ENCODE assay signal across 34 mouse cellular contexts in the genomic region with DNA sequence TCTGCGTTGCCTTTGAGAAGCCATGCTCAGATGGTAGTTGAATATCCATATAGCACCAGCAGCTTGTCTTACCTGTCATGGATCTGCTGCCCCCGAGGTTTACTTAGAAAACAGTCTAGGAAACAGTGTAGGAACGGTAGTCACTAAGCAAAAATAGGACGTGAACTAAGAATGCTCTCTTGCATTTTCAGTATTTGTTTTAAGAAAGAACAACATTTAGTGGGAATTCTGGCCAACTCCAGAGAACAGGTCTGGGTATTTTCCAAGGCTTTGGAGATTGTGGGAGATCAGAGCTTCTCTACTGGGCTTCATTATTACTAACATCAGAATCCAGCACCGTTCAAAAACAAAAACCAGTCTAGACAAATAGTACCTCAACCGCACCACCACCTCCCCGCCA.
"Had no signal": no experiment of that assay in that cellular context is flagged by ENCODE, and none has a peak within 500 bp of the region (broad histone marks: within the 10 kb centered on the region; RNA-seq: fewer than 3 reads in every experiment).

No protein-coding gene starts in this region.

- H3K9me3 ChIP-seq: heart, embryonic 10.5 days; heart, embryonic 13.5 days; heart, embryonic 15.5 days; hindbrain, embryonic 12.5 days; hindbrain, embryonic 13.5 days; hindbrain, embryonic 15.5 days; intestine, embryonic 15.5 days; kidney, embryonic 15.5 days had no signal

- DNase-seq: heart, postnatal 10 days; heart, postnatal 14 days; heart, postnatal 36 days; kidney, adult 11 months; kidney, adult 18-20 months; kidney, adult 2 months; kidney, adult 8-10 months; kidney, adult 9 months; kidney, postnatal 10 days; kidney, postnatal 14 days; kidney, postnatal 25 days; kidney, postnatal 36 days; kidney, postnatal 4 days; layer of hippocampus, adult 9-11 months; layer of hippocampus, postnatal 36 days had no signal

- H3K4me1 ChIP-seq: heart, embryonic 10.5 days; heart, embryonic 13.5 days; heart, embryonic 15.5 days; hindbrain, embryonic 10.5 days; hindbrain, embryonic 12.5 days; hindbrain, embryonic 13.5 days; hindbrain, embryonic 15.5 days; intestine, embryonic 15.5 days; kidney, embryonic 15.5 days had no signal

- H3K9ac ChIP-seq: heart, embryonic 12.5 days; heart, embryonic 13.5 days; heart, embryonic 15.5 days; hindbrain, embryonic 12.5 days; hindbrain, embryonic 13.5 days; hindbrain, embryonic 14.5 days; hindbrain, embryonic 15.5 days; intestine, embryonic 15.5 days; kidney, embryonic 15.5 days had no signal

- H3K4me2 ChIP-seq: heart, embryonic 11.5 days; heart, embryonic 12.5 days; heart, embryonic 13.5 days; heart, embryonic 15.5 days; hindbrain, embryonic 12.5 days; hindbrain, embryonic 13.5 days; hindbrain, embryonic 14.5 days; hindbrain, embryonic 15.5 days; intestine, embryonic 15.5 days; kidney, embryonic 15.5 days had no signal

- H3K27ac ChIP-seq: heart, embryonic 10.5 days; heart, embryonic 13.5 days; heart, embryonic 15.5 days; hindbrain, embryonic 10.5 days; hindbrain, embryonic 12.5 days; hindbrain, embryonic 13.5 days; hindbrain, embryonic 14.5 days; hindbrain, embryonic 15.5 days; hindbrain, postnatal 0 days; intestine, embryonic 15.5 days; kidney, embryonic 15.5 days; kidney, postnatal 0 days; layer of hippocampus, adult 2 months had no signal

- ATAC-seq: hindbrain, embryonic 16.5 days; hindbrain, postnatal 0 days; inflammation-experienced regulatory T-cells, adult 6 months; intestine, embryonic 15.5 days; intestine, embryonic 16.5 days; intestine, postnatal 0 days had no signal

- H3K4me3 ChIP-seq: heart, embryonic 10.5 days; heart, embryonic 12.5 days; heart, embryonic 13.5 days; heart, embryonic 15.5 days; hindbrain, embryonic 10.5 days; hindbrain, embryonic 12.5 days; hindbrain, embryonic 13.5 days; hindbrain, embryonic 15.5 days; intestine, embryonic 15.5 days; kidney, embryonic 15.5 days; layer of hippocampus, adult 2 months had no signal

- H3K27me3 ChIP-seq: heart, embryonic 12.5 days; heart, embryonic 13.5 days; heart, embryonic 15.5 days; hindbrain, embryonic 12.5 days; hindbrain, embryonic 13.5 days; hindbrain, embryonic 15.5 days; intestine, embryonic 15.5 days; kidney, embryonic 15.5 days had no signal

- H3K36me3 ChIP-seq: heart, embryonic 10.5 days; heart, embryonic 12.5 days; heart, embryonic 13.5 days; heart, embryonic 15.5 days; hindbrain, embryonic 10.5 days; hindbrain, embryonic 12.5 days; hindbrain, embryonic 13.5 days; hindbrain, embryonic 15.5 days; intestine, embryonic 15.5 days; kidney, embryonic 15.5 days had no signal
